Mouse (Mus musculus): ENCODE measurements around the gene Sirt4. TPM values are rescaled to one million over a fixed set of nuclear protein-coding genes. Genes with fewer than 3 reads are reported as not detected.
"Not testable (repeated sequence)": the region's sequence is repeated elsewhere in the genome, so short reads cannot be mapped to it uniquely, and the experiment has no call there.

Gene Sirt4
- total RNA-seq (2021): 10 to 100 TPM; 11.2 to 12.2 TPM
- long read RNA-seq, experiment 1, transcript Sirt4-201 (5 exons, 1,794 nt): major isoform, 8 of 12 reads
- long read RNA-seq, experiment 1, partial matches to known transcripts: 2 of 12 reads
- long read RNA-seq, experiment 1, other reads (novel, unspliced or antisense): 2 of 12 reads
- long read RNA-seq, experiment 2, transcript Sirt4-201 (5 exons, 1,794 nt): major isoform, 6 of 9 reads
- long read RNA-seq, experiment 2, partial matches to known transcripts: 1 of 9 reads
- long read RNA-seq, experiment 2, other reads (novel, unspliced or antisense): 2 of 9 reads

DNA sequence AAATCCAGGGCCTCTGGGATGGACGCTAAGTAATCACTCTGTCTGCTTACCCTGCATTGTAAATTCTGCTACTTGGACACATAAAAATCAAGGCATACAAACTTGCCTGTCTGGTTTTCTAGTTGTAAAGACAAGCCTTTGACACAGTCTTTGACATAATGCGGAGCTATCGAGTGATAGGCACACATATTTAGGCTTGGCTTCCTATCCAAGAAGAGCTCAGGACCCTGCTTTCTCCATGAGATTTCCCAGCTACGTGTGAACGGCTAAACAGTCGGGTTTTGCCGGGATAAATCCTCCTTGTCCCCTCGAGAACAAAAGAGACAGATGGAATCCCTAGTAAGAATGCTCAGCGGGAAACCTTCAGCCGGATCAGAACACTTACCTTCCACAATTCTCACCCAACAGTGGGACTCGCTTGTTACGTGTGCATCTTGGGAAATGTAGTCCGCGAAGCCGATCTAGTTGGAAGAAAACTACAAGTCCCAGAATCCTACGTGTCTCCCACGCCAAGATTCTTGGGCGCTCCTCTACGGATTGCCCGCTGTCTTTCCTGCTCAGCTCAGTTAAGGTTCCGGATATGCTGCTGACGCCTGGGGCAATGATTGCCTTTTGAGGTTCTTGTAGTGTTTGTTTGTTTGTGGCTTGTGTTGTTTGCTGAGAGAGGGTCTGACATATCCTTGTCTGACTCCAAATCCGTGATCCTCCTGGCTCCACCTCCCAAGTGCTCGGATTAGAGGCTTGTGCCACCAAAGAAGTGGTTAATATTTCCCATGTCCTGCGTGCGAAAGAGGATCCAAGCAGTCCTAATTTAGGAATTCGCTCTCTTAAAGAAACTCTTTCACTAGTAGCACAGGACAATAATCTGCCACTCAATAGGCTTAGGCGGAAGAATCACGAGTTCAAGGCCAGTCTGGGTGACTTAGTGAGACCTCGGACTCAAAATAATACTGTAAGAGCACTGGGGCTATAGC, at the start of gene Sirt4:
TSS of gene Sirt4 (minus strand) at position 779 of the 974 bp plus-strand sequence.
- peak; percentile 59 for DNase-seq
- intact Hi-C loops (cut with DNase I): no loop called here

DNA sequence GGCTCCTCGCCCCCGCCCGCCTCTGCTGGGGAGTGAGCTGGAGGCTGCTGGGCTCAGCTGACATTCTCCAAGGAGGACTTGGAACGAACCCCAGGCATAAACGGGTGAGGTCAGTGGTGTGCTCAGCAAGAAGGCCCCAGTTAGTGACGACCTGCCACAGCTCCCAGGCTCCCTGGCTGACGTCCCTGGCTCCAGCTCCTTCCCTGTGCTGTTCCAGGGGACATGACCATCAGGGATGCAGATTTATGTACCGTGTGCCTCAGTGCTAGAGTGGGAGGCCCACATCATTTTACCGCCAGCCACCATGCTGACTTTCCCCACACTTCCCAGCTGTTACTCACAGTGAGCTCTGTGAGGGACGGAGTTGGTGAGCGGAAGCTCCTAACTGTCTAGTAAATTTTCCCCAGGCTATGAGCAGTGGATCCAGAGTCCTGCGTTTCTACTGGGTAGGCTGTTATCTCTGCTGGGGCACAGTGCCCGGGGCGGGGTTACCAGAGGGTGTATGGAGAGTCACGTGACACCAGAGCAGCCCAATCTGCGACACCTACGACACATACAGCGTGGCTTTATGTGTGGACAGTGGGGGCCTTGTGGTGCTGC, 47.2 kb upstream of the Sirt4 start:
- DNase-seq: peak; percentile 81 to 89

DNA sequence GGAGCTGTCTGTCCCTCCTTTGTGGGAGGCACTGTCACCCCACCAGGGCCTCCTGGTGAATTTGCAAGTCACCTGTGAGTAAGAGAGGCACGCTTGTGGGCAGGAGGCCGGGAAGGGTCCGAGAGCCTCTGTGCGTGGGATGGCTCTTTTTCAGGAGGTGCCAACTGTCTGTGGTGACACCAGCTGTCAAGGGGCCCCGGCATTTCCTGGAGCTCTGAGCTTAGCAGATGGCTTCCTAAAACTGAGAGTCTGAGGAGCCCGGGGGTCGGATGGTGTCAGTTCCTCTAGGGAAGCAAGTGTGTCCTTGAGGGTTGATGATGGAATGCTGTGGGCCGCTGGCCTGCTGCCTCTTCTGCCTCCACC, 45.9 kb upstream of the Sirt4 start:
- intact Hi-C loops (cut with DNase I): no loop called here
- no peak for DNase-seq

More for the DNA sequence above, 47.2 kb upstream of the Sirt4 start:
- intact Hi-C loops (cut with DNase I): no loop called here

DNA sequence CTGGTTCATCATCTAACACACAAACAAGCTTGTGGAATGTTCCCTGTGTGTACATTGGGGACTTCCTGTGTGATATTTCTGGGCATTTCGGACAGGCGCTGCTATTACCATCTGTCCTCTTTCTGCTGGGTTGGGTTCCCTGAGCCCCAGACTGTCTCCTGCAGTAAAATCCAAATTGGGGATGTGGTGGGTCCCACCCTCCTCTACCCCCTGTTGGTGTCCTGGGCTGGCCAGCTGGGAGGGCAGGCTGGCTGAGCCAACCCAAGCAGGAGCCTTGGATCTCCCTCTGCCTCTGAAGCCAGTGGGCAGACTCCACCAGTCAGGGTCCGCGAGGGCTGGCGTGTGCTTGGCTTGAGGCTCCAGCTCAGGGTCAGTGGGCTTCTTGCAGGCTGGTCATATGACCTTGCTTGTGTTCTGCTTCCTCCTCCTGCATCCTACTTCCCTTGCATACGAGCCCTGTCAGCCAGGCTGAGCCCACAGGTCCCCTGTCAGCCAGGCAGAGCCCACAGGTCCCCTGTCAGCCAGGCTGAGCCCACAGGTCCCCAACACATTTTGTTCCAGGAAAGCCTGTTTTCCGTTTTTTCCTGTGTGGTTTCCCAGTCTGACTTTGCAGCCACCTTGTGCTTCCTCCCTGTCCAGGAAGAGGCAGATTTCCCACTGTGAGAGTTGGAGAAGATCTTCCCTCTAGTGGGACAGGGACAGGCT, 45.4 kb upstream of the Sirt4 start:
- intact Hi-C loops (cut with DNase I): loop anchor here (2.0 kb wide), 1 partner anchor 19 kb away; no protein-coding TSS in a partner anchor
- no peak for DNase-seq

DNA sequence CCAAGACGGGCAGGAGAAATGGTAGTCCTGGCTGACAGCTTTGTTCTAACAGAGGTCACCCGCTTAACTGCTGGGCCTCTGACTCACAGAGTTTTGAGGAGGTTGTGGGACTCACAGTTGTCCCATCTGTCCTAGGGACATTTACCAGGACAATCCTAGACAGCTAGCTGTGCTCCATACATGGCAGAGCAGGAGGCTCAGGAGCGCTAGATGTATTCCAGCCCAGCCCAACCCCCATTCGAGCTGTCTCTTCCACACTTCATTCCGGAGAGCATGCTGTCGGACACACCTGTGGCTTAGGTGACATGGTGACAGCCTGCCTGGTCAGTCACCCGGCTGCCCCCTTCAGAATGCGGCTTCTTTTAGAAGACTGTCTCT, 44.8 kb upstream of the Sirt4 start:
- no peak for DNase-seq
- intact Hi-C loops (cut with DNase I): loop anchor here (2.0 kb wide), 1 partner anchor 19 kb away; no protein-coding TSS in a partner anchor

DNA sequence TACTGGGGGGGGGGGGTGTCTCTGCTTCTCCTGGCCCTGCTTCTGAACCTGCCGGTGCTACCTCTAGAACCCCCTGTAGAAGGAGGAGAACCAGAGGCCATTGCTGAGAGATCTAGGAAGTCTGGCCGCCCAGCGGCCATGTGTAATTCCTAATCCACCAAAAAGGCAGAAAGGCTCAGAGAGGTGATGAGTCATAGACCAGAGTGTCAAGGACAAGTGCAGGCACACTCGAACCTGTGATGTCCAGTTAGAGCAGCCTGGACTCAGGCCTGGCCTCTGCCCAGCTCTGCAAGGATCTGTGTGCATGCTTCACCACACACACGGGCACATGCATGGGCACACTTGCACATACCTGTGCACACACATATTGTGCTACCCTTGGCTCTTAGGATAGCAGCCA, 43.6 kb upstream of the Sirt4 start:
- no peak for DNase-seq
- intact Hi-C loops (cut with DNase I): loop anchor here (2.0 kb wide), 1 partner anchor 17 kb away; no protein-coding TSS in a partner anchor

DNA sequence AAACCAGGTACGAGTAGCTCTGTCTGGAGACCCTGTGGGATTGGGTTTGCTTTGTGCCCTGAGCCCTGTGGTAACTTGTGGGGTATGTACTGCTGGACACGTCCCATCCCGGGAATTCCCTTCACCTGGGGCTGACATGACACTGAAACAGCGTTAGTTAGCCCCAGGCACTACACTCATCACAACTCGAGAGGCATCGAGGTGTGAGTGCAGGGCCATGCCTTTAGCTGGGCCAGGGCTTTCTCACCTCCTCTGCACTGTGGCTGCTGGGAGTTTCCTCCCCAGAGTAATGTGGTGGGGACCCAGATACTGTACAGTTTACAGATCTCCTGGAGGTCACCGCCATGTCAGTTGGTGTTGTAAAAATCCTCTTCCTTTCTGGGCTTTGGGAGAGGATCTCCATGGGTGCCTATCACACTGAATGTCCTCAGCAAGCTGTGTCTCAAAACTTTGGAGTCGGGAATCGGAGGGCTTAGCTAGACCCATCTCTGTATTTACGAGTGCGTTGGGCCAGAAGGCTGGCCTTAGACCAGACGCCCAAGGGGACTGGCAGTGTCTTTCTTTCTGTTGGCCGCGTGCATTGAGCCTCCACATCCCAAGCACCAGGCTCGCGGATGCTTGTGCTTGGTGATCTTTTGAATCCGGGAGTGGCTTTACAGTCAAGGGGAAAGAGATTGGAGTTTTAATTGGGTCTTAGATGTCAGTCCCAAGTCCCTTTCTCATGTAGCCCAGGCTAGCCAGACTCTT, 42.1 kb upstream of the Sirt4 start:
- intact Hi-C loops (cut with DNase I): no loop called here
- no peak for DNase-seq

DNA sequence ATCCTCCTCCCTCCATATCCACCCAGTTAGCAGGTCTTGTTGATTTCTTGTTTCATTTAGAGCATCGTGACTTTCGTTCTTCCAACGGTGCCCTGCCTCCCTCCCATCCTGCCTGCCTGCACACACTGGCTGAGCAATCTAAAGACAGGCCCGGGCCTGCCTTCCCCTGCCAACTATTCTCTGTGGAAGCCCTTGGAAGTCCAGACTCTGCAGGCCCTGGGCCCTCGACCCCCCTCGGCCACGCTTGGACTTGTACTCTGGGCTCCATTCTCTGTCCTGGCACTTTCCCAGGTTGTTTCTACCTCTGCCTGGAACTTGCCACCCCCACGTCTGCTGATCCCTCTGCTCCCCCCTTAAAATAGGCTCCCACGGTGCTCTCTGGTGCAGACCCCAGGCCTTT, 41.4 kb upstream of the Sirt4 start:
- intact Hi-C loops (cut with DNase I): no loop called here
- no peak for DNase-seq

DNA sequence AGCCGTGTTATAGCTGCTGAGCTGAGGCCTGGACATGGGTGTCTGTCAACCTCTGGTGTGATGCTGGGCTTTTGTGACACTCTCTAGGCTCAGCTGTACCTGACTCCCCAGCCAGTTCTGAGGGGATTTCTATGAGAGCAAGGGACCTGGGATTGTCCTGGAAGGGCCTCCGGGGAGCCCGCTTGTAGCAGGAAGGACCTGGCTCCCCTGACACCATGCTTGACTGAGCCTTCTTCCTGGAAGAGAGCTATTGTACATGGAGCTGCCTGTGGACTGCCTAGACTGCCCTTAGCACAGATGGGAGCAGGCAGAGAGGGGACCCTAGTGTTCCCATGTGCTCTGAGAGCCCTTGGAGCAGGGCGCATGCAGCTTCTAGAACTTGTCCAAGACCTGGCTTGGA, 40.9 kb upstream of the Sirt4 start:
- DNase-seq: no peak
- intact Hi-C loops (cut with DNase I): no loop called here

DNA sequence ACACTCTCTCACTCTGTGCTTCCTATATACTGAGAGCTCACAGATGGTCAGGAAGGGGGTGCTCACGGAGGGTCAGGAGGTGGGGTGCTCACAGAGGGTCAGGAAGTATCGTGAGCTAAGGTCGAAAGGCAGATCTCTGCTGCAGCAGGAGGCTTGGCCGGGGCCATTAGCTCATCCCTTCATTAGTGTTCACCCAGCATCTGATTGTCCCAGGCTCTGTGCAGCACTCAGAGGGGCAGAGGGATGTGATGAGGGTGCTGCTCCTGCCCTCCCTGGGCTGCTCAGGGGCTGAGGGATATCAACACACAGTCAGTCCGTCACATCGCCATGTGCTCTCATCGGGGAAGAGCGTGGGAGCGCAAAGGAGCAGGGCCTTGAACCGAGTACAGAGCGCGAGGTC, 39.9 kb upstream of the Sirt4 start:
- DNase-seq: no peak
- intact Hi-C loops (cut with DNase I): no loop called here

DNA sequence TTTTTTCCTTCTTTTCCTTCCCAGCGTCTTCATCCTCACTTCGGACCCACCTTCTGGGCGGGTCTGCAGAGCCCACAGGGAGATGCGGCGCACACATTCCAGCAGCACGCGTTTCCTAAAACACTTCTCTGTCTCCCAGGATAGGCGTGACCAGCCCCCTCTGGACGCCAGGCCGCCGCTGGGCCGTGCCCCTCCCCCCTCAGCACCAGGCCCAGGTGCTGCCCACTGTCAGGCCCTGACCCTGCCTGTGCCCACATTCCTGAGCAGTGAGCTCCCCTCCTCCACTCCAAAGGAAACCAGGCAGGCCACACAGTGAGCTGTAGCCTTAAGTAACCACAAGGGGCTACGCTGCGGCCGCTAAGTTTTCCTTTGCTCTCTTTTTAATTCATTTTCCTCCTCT, 39.4 kb upstream of the Sirt4 start:
- peak in 1 of 2 experiments; percentile 17 for DNase-seq
- intact Hi-C loops (cut with DNase I): no loop called here

DNA sequence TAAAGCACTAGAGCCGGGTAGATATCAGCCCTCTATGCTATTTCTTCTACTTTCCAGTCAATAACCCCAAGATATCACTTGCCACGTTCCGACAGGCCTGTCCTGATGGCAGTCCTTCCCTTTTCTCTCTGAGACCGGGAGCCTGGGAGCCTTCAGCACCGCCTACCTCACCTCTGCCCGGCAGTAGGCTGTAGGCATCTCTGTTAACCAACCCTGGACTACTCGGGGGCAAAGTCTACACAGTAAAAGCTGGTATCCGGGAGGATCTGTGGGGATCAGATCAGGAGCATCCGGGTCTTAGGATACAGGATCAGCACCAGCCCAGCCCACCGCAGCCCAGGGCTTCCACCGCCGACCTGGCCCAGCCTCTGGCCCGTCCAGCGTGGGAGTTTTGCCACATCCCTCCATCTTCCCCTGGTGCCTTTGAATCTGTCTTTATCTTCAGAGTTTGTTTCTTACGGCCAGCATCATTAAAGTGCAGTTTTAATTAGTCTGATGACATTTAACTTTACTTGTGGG, 38.5 kb upstream of the Sirt4 start:
- intact Hi-C loops (cut with DNase I): no loop called here
- no peak for DNase-seq

DNA sequence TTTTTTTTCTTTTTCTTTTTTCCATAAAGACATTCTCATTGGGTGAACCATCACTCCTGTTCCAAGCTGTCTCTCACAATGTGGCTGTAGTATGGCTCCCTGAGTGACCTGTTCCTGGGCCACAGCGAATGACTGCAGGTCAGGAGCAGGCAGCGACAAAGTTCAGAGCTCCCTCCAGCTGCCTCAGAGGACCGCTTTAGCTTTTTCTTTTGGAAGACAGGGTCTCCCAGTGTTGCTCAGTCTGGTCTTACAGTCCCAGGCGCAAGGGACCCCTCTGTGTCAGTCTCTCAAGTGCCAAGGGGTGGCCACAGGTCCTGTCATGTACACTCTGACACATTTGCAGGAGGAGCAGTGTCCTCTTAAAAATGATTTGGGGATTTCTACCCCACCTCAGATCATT, 38.0 kb upstream of the Sirt4 start:
- intact Hi-C loops (cut with DNase I): no loop called here

DNA sequence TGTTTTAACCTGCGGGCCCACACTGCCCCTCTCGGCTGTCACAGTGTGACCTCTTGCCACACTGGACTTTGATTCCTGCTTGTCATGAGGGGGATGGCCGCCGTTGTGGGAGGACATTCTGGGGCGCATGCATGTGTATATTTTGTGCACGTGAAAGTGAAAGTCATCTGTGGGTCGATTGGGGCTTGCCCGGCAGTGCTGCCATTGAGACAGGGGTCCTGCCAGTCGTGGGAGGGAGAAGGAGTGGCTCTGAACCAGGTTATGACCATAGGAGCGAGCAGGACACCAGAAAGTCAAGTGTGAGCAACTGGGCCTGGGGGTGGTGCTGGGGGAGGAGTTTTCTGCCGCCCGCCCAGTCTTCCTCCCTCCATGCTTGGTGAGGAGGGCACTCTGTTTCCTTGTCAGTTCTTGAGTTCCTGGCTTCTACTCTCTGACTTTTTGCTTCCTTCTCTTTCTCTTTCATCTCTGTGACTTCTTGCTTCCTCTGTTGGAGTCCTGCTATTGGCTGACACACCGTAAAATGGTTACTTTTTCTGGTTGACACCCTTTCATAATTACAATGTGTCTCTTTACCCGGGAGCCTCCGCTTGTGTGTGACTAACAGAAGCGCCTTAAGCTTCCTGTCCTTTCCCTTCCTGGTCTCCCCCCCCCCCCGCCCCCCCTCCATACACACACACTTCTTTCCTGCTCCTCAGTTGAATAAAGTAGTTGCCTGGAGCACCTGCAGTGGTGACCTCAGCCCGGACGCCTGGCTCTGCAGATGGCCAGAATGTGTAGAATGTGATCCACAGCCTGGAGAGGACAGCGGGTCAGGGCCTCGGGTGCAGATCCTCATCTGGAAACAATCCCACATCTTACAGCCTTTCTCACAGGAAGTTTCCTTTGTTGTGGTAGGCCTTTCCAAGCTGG, 37.3 kb upstream of the Sirt4 start:
- intact Hi-C loops (cut with DNase I): no loop called here
- no peak for DNase-seq

More for the DNA sequence above, 38.0 kb upstream of the Sirt4 start:
- DNase-seq: no peak

DNA sequence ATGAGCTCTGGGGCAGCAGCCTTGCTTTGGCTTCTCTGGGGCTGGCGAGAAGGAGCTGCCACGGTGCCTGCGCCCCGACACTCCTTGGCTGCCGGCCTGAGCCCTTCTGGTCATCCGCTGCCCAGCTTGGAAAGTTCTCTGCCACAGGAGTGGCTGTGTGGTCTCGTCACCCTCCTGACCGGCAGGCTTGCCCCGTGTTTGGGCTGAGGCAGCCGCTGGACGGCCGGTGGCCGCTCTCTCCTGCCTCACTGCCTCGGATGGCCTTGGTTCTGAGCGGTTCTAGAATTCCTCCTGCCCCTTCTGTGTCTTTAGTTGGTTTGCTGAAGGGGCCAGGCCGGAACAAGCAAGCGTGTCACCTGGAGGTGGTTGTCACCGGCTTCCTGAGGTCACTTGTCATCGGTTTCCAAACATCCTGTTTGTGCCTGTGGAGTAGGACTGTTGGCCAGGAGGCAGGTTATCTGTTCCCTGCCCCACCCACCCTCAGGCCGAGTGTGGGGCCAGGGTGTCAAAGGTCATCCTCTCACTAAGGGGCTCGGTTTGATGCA, 35.9 kb upstream of the Sirt4 start:
- no peak for DNase-seq
- intact Hi-C loops (cut with DNase I): no loop called here

DNA sequence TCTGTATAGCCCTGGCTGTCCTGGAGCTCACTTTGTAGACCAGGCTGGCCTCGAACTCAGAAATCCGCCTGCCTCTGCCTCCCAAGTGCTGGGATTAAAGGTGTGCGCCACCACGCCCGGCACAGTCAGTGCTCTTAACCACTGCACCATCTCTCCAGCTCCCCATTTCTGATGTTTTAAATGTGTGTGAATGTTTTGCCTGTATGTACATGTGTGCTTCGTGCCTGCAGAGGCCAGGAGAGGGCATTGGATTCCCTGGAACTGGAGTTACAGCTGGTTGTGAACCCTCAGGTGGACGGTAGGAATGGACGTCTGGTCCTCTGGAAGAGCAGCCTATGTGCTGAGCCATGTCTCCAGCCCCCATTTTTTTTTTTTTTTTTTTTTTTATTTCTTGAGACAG, 33.7 kb upstream of the Sirt4 start:
- DNase-seq; intact Hi-C loops (cut with DNase I): not testable (repeated sequence)

DNA sequence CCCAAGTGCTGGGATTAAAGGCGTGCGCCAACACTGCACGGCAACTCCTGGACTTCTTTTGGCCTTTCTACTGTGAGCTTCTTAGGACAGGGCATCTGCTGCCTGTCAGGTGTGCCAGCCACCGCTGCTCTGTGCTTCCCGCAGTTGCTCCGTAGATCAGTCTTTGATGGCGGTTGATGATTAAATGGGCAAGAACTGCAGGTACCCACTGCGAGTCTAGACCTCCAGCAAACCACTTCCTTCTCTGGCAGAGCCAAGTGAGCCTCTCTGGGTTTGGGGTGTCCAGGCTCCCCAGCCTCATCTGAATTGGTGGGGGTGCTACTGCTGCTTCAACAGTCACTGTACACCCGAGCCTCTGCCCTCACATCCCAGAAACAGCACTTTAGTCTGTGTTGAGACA, 33.0 kb upstream of the Sirt4 start:
- intact Hi-C loops (cut with DNase I): no loop called here
- DNase-seq: no peak

DNA sequence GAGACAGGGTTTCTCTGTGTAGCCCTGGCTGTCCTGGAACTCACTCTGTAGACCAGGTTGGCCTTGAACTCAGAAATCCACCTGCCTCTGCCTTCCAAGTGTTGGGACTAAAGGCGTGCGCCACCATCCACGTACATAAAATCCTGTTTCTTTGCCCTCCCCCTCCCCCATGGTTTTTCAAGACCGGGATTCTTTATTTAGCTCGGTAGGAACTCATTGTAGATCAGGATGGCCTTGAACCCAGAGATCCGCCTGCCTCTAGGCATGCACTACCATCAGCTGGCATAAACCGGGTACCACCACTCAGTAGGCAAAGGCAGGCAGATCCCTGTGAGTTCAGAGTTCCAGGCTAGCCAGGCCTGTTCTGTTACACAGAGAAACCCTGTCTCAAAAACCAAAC, 32.4 kb upstream of the Sirt4 start:
- intact Hi-C loops (cut with DNase I): no loop called here
- DNase-seq: no peak
